Mouse (Mus musculus): Measurements from ENCODE around the gene Notch2. TPM values are rescaled to one million over a fixed set of nuclear protein-coding genes. Genes with fewer than 3 reads are reported as not detected.

The Notch2 gene
- polyA plus RNA-seq, 1 experiment from 2014 or later: 18.3 TPM

DNA sequence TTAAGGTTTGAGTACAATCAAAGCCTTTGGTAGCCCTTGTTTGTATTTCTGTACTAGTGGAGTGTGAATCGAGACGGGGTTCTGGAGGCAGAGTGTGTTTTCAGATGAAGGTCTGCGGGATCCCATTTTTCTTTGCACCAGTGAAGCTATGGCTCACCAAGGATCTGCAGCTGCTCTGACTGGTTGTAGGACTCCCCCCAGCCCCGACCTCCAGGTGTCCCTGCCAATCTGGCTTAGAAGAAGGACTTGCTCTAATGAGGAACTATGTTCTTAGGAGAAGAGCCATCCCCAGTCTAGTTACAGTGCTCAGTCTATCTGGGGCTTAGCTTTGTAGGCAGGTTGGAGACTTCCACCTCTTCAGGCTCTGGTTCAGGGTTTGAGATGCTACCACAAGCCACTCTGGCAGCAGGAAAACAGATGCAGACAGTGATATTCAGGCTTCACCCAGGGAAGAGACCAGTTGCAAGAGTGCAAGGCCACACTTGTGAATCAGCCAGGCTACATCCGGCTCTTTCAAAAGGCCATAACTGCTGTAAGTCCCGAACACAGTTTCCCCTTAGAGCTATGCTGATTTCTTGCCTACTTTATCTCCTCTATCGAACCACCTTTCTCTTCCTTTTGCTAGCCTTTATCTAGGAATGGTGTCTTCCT lies 4.0 kb upstream of the Notch2 start:
- no peak overlapping the region for H3K9ac ChIP-seq (replicated peaks; ENCODE audit: low read depth)
- TF ChIP-seq EP300 (IDR thresholded peaks at IDR 0.05) (no peak), CTCF (IDR thresholded peaks at IDR 0.05) (no peak)
- ATAC-seq (no peak), DNase-seq (ENCODE audit: low spot score) (no peak)
- H3K4me1 ChIP-seq (ENCODE audit: insufficient read depth, low read depth, low read length): no peaks in the 10 kb centered on the region
- no peak overlapping the region for H3K4me3 ChIP-seq (ENCODE audit: low read depth, low read length)
- no peaks in the 10 kb centered on the region for H3K9me3 ChIP-seq (ENCODE audit: low read length)
- H3K27me3 ChIP-seq (replicated peaks; ENCODE audit: insufficient read depth, low read length): no peaks in the 10 kb centered on the region
- no peak overlapping the region for H3K27ac ChIP-seq (ENCODE audit: low read length)
- no peaks in the 10 kb centered on the region for H3K36me3 ChIP-seq (ENCODE audit: insufficient read depth, low read length)
- WGBS: 61% methylated on average over 7 of the region's 7 CpGs
- no peak overlapping the region for H3K4me2 ChIP-seq (replicated peaks; ENCODE audit: low read depth, low read length)

DNA sequence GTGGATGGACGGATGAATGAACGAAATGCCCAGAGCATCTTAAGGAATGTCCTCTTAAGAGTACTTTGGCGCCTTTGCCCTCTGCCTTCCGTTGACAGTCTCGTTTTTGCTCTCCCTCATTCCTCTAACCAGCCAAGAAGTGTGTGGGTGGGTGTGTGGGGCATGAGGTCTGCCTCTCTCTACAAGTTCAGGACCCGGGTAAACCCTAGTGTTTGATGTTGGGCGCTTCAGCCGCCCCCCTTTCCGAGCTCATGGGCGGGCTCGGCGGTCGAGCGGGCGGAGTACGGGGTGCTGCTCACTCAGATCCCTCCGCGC lies 284 bp upstream of the Notch2 start:
- no peak for DNase-seq (ENCODE audit: low spot score)
- Histone ChIP-seq H3K4me1 (ENCODE audit: insufficient read depth, low read depth, low read length) (peaks cover 6% of the 10 kb centered on the region; the same call in 1 of the 2 replicates), H3K9ac (replicated peaks; ENCODE audit: low read depth) (peak overlapping the region; percentile 27; the same call in 1 of the 2 replicates), H3K36me3 (ENCODE audit: insufficient read depth, low read length) (no peaks in the 10 kb centered on the region), H3K27me3 (replicated peaks; ENCODE audit: insufficient read depth, low read length) (no peaks in the 10 kb centered on the region), H3K4me3 (ENCODE audit: low read depth, low read length) (peak overlapping the region; percentile 94), H3K4me2 (replicated peaks; ENCODE audit: low read depth, low read length) (peak overlapping the region; percentile 89), H3K9me3 (ENCODE audit: low read length) (no peaks in the 10 kb centered on the region), H3K27ac (ENCODE audit: low read length) (no peak overlapping the region)
- TF ChIP-seq CTCF (IDR thresholded peaks at IDR 0.05) (no peak), EP300 (IDR thresholded peaks at IDR 0.05) (no peak)
- ATAC-seq: no peak
- WGBS: 1% methylated on average over 18 of the region's 18 CpGs

DNA sequence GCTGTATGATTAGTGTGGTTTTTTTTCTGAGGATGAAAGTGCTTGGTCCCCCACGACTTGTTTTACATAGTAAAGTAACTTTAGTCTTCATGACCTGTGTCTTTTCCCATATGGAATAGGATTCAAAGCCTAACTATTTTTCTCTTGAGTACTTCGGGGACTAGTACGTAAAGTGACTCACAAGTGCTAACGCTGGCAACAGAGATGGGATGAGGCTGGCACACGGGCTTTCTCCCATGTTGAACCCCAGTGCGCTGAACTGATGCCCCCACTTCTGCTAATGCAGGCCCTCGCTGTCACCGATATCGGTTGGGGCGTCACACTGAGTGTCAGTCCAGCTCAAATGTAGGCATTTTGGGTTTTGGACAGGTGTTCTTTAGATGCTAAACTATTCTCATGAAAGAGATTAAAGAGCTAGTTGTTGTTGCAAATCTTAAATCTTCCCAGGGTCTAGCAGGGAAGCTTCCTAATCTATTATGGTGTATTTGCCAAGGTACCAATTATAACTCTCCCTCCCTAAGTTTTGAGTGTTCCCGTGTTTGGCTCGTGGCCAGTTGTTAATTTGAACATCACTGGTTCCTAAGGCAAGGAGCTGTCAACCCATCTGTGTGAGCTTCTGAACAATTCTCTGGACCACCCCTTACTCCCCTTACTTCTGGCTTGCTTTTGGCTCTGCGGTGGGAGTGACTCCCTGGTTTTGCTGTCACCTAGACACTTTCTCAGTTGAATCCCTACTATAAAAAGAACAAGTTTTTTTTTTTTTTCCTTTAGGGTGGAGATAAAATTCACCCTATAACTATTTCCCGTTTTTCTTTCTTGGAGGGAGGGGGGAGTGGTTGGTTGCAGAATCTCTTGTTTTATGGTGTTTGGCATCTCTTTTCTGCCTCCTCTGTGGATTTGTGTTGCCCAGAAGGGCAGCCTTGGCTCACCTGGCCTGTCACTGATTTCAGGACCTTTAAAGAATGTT lies 2.2 kb downstream of the Notch2 start:
- Histone ChIP-seq H3K27ac (ENCODE audit: low read length) (no peak overlapping the region; the same call in 1 of the 2 replicates), H3K9ac (replicated peaks; ENCODE audit: low read depth) (no peak overlapping the region), H3K27me3 (replicated peaks; ENCODE audit: insufficient read depth, low read length) (no peaks in the 10 kb centered on the region), H3K9me3 (ENCODE audit: low read length) (no peaks in the 10 kb centered on the region), H3K4me1 (ENCODE audit: insufficient read depth, low read depth, low read length) (peaks cover 23% of the 10 kb centered on the region; the same call in 1 of the 2 replicates), H3K4me2 (replicated peaks; ENCODE audit: low read depth, low read length) (peak overlapping the region; percentile 89), H3K36me3 (ENCODE audit: insufficient read depth, low read length) (no peaks in the 10 kb centered on the region), H3K4me3 (ENCODE audit: low read depth, low read length) (peak overlapping the region; percentile 94)
- ATAC-seq: no peak
- TF ChIP-seq CTCF (IDR thresholded peaks at IDR 0.05) (no peak), EP300 (IDR thresholded peaks at IDR 0.05) (no peak)
- no peak for DNase-seq (ENCODE audit: low spot score)
- WGBS: 46% methylated on average over 14 of the region's 14 CpGs

DNA sequence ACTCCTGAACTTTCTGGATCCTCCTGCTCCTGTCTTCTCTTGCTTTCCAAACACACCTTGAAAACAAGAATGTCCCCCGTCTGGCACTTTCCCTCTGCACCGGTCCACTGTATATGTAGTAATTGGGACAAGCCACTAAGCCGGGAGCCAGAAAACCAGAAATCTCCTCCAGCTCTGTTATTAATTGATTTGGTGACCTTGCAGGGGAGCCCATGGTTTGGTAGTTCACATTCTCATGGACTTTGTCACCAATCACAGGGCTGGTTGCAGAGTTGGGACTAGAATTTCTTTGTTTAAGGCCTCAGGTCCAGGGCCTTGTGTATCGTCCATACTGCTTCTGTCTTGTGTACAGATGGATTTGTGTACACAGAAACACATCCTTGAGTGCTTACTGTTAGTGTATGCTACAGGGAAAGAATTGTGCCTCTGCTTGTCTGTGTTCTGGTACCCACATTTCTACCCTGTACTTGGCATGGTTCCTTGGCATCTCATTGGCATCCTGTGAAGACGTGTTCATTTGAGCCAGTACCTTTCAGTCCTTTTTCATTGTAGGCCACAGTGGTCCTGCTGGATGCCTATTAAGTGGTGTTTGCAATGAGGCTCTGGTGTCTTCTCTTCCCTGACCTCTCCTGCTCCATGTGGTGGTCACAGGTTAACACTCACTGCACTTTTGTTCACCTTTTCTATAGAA lies 3.7 kb downstream of the Notch2 start:
- H3K9ac ChIP-seq (replicated peaks; ENCODE audit: low read depth): no peak overlapping the region
- 52% methylated on average over 5 of the region's 5 CpGs for WGBS
- ATAC-seq: no peak
- H3K27me3 ChIP-seq (replicated peaks; ENCODE audit: insufficient read depth, low read length): no peaks in the 10 kb centered on the region
- H3K9me3 ChIP-seq (ENCODE audit: low read length): no peaks in the 10 kb centered on the region
- no peak overlapping the region for H3K4me2 ChIP-seq (replicated peaks; ENCODE audit: low read depth, low read length)
- DNase-seq (ENCODE audit: low spot score): no peak
- H3K4me3 ChIP-seq (ENCODE audit: low read depth, low read length): 0 out of 2 replicates have a peak overlapping the region, but pooled peaks have one; percentile 1
- peaks cover 30% of the 10 kb centered on the region; the same call in 1 of the 2 replicates for H3K4me1 ChIP-seq (ENCODE audit: insufficient read depth, low read depth, low read length)
- no peak for TF ChIP-seq CTCF (IDR thresholded peaks at IDR 0.05)
- TF ChIP-seq EP300 (IDR thresholded peaks at IDR 0.05): no peak
- no peak overlapping the region for H3K27ac ChIP-seq (ENCODE audit: low read length)
- no peaks in the 10 kb centered on the region for H3K36me3 ChIP-seq (ENCODE audit: insufficient read depth, low read length)

DNA sequence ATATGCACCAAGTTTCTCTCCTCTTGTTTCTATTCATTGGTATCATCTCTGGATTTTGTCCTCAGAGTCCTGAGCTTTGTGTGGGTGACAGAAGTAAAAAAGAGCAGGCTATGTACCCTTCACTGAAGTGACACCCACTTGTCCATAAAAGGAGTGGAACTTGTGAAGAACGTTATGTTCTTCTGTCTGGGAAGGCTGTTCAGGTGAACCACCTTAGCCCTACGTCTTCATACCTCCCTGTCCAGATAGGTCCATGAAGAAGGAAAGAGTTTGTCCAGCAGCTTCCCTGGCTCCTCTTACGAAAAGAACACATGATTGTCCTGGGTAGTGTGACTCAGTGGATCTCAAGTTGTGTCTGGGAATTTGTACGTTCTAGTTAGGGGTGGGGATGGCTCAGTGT lies 4.9 kb downstream of the Notch2 start:
- no peak overlapping the region for H3K4me3 ChIP-seq (ENCODE audit: low read depth, low read length)
- peak; percentile 44 for DNase-seq (ENCODE audit: low spot score)
- H3K36me3 ChIP-seq (ENCODE audit: insufficient read depth, low read length): no peaks in the 10 kb centered on the region
- peak; percentile 99 for TF ChIP-seq EP300 (IDR thresholded peaks at IDR 0.05)
- TF ChIP-seq CTCF (IDR thresholded peaks at IDR 0.05): no peak
- peak; percentile 32 for ATAC-seq
- H3K4me1 ChIP-seq (ENCODE audit: insufficient read depth, low read depth, low read length): peaks cover 30% of the 10 kb centered on the region; the same call in 1 of the 2 replicates
- WGBS: 50% methylated on average over 4 of the region's 4 CpGs
- H3K27me3 ChIP-seq (replicated peaks; ENCODE audit: insufficient read depth, low read length): no peaks in the 10 kb centered on the region
- no peak overlapping the region for H3K4me2 ChIP-seq (replicated peaks; ENCODE audit: low read depth, low read length)
- no peak overlapping the region for H3K9ac ChIP-seq (replicated peaks; ENCODE audit: low read depth)
- H3K9me3 ChIP-seq (ENCODE audit: low read length): no peaks in the 10 kb centered on the region
- H3K27ac ChIP-seq (ENCODE audit: low read length): no peak overlapping the region

All from lung, postnatal 0 days (tissue).